Mouse (Mus musculus): ENCODE measurements around the gene Pde4d.
A peak's percentile ranks its signal among the peaks of the same experiment; 100 is the strongest.

Gene Pde4d

GRCm38 (mm10) chr13:109175852-109176621 is 726.3 kb downstream of the Pde4d start:
- no peak for DNase-seq (ENCODE audit: low spot score)

DNA sequence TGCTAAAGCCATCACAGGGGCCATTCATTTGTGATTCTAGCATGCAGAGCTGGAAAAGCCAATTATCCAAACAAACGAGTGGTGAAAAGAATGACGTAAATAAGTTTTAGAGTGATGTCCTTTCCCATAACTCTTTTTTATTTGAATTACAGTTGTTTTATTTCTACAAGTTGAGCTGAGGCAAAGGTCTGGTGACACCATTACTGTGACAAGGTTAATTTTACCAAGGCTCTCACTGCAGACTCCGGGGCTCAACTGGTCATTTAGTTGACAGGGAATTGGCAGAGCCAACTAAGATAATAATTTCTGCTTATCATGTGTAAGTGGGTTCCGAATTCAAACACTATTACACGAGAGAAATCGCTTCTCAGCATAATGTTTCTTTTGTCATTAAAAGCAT is 731.6 kb downstream of the Pde4d start:
- no peak for DNase-seq (ENCODE audit: low spot score)

DNA sequence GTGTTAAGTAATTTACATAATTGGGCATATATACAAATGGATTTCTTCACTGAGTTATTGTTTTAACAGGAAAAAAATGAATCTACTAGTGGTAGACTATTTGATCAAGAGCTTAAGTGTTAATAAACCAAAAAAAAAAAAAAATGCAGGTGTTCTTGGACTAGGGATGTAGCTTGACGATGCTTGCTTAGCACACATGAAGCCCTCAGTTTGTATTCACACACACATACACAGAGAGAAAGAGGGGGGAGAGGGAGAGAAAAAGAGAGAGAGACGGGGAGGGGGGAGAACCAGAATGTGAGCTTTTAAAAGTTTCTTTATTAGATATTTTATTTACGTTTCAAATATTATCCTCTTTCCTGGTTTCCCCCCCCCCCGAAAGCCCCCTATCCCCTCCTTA is 740.9 kb downstream of the Pde4d start:
- no peak for DNase-seq (ENCODE audit: low spot score)

DNA sequence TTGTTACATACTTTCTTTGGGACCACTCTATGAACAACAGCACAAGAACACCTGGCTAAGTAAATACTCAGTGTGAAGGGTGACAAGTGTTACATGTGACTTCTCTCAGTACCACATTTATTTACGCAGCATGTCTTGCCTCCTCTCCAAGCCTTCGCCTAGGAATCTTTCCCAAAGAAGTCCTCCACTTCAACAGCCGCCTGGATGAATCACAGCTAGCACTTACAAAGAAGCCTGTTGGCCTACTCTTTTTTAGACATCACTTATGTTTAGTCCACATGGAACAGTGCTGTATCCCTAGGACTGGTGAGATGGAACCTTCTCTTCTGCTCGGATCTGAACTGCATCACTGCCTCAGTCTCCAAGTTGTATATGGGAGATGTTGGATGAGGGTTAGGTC is 741.4 kb downstream of the Pde4d start:
- DNase-seq (ENCODE audit: low spot score), result no peak

DNA sequence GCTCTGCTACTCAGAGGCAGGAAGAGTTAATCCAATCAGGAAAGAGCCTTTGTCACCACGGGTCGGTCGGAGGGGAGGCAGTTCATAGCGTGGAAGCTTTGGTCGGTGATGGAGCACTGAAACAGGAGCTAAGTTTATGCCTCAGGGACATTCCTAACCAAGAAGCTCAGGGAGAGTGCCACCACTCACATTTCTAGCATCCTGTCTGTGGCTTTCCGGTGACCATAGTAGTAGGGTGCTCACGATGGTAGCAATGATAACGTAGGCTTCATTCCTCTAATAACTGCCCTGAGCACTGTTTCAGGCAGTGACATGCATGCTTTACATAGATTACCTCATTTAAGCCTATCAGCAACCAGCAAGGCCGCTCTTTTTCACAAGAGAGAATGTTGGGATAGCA is 755.8 kb downstream of the Pde4d start:
- no peak for DNase-seq (ENCODE audit: low spot score)

DNA sequence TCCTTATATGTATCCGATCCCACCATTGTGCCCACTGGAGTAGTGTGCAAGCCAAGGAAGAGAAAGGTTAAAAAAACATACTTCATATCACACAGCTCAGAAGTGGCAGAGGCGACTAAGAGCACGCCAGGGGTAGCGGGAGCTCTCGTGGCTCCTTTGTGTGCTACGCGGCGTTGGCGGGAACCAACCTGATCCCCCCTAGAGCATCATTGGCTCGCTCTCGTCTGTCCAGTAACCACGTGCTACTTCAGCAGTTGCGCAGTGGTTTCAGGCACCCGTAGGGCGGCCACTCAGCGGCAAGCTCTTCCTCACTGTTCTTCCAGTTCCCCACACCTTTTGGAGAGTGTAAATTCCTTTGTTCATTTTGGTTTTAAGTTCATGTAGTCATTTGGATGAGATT is 758.9 kb downstream of the Pde4d start:
- no peak for DNase-seq (ENCODE audit: low spot score)

GRCm38 (mm10) chr13:109209413-109209812 is 759.7 kb downstream of the Pde4d start:
- DNase-seq (ENCODE audit: low spot score), result no peak

DNA sequence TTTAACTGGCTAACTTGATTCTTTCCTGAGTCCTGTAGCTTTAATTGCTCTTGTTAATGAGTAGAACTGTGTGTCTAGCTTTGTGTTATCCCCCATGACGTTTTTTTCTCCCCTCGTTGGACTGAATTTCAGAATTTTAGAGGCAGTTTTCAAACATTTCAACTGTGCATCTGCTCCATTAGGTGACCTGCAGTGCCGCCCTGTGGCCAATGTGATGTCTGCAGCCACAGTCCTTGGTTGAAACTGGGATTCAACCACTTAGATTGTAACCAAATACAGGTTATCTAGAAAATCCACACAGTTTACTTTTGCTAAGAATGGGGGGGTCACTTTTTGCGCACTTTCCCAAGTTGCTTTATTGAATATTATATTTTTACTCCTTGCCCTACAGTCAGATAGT is 760.7 kb downstream of the Pde4d start:
- DNase-seq (ENCODE audit: low spot score), result peak; percentile 79

DNA sequence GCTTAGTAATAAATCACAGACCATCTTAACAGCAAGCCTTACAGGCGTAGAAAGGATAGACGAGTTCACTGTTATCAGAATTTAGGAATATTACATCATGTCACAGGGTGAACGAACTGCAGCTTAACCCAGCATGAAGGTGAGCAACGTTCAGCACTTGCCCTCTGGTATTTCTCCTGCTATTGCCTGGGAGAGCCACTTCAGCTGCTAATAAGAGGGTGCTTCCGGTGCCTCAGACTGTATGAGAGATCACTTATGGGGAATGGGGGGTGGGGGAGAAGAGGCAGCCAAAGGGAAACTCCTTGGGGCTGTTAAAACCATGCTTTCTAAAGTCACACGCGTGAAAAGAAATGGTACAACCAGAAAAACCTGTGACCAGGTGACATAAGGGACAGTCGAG is 761.7 kb downstream of the Pde4d start:
- no peak for DNase-seq (ENCODE audit: low spot score)

DNA sequence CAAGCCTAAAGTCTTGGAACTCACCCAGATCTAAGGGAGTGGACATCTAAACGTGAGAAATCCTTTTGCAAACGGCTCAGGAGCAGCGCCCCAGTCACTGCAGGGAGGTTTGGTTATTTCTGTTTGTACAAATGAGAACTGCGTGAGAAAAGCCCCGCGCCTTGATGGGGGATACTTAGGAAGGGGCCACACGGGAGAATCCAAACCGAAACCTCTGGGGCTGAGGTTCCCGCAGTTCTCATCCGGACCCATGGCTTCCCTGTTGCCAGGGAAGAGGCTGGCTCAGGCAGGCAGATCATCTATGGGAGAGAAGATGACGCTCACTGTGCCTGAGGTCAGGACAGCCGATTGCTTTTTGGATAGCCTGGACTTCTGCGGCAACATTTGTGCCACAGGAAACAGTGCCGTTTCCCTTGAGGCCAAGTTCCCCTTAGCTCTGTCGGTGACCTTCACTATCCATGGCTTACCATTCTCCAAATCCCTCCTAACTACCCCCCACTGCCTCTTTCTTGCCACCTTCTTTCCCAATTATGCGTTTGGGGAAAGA is 762.3 kb downstream of the Pde4d start:
- DNase-seq (ENCODE audit: low spot score), result no peak

GRCm38 (mm10) chr13:109212788-109213473 is 763.2 kb downstream of the Pde4d start:
- no peak for DNase-seq (ENCODE audit: low spot score)

- DNase-seq (ENCODE audit: low spot score), result no peak
These were observed 769.4 kb downstream of the Pde4d start for GRCm38 (mm10) chr13:109219019-109219725.

DNA sequence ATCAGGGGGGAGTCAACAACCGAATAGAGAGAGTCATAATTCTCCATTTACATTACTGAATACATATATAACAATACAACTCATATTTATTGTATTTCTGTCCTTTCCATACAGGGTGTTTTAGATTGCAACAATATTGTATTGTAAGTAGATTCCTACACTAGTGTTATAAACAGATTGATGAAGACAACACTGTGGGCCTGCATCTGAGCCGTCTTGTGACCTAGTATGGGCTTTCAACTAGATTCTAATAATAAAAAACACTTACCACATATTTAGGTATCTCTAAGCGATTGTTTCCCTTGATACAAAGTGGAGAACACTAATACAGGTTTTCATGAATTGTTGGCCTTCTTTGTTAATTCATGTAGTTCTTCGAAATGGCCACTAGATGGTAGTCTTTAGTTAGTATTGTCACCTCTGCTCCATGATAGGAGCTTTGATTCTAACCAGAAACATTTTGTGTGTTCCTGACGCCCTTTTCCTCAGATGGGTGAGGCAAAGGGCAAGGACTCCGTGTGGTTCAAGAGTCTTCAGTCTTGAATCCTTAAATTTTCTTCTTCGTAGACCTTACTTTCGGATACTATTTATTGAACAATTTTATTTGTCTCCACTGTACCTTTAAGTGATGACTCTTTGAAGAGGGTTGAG is 779.3 kb downstream of the Pde4d start:
- no peak for DNase-seq (ENCODE audit: low spot score)

DNA sequence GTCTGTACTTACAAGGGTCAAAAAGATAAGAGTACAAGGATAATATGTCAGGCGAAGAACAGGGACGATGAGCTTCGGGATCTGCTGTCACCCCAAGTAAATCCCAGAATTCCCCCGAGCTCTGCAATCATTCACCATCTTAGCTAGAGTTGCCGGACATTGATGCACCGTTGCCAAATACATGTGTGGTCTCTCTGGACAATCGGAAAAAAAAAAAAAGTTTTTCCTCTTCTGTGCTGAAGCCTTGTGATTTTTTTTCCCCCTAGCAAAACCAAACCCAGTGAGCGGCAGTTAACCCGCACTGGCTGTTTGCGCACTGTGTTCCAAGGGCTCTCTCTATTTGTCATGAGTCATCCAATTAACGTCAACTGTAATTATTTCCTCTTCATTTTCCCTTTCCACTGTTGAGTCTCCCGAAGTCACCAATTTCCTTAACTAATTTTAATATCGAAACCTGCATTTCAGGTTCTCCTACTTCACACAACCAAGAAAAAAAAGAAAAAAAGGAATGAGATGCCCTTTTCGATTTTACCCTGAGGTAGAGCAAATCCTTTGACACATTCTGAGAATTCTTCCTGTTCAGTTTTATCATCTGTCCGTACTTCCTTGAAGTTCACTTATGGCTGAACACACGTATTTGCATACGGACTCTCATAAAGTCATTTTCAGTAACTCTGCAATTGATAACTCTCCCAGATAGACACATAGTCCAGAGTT is 780.0 kb downstream of the Pde4d start:
- peak; percentile 24 for DNase-seq (ENCODE audit: low spot score)

- no peak for DNase-seq (ENCODE audit: low spot score)
These were observed 780.7 kb downstream of the Pde4d start for GRCm38 (mm10) chr13:109230335-109230987.

- DNase-seq (ENCODE audit: low spot score), result peak; percentile 50
These were observed 782.2 kb downstream of the Pde4d start for GRCm38 (mm10) chr13:109231848-109232460.

- DNase-seq (ENCODE audit: low spot score), result no peak
These were observed 782.8 kb downstream of the Pde4d start for GRCm38 (mm10) chr13:109232531-109232930.

GRCm38 (mm10) chr13:109233911-109234613 is 784.3 kb downstream of the Pde4d start:
- no peak for DNase-seq (ENCODE audit: low spot score)

DNA sequence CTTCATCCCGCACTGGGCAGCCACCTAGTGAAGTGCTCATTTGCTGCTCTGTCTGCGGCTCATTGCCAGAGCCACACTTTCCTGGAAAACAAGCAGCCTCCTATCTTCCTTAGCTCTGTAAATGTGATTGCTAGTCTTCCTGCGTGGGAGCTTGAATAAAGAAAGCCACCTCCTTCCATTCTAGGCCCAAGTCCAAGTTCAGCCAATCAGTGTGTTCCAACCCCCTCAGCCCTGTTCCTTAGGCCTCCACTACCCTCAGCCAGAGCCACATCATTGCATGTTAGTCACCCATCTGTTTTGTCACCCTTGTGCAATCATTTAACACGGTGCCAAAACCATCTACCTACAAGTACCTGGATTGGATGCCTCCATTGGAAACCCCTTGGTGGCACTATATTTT is 786.3 kb downstream of the Pde4d start:
- no peak for DNase-seq (ENCODE audit: low spot score)

DNA sequence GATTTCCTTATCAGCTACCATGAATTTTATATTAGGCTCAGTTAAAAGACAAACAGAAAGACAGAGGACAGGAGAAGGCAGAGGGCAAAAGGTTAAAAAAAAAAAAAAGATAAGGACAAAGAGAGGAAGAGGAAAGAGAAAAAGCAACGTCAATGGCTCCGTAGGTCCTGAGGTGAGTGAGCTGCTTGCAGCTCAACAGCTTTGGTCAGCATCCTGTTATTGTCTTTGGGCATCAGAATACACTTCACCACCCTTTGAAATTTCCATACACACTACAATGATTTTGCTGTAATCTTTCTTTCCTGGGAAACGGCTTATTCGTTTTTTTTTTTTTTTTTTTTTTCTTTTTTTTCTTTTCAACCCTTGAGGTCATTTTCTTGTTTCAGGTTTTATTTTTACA is 788.9 kb downstream of the Pde4d start:
- DNase-seq (ENCODE audit: low spot score), result no peak

Data from urinary bladder, postnatal 14 days (tissue).